Mouse (Mus musculus): Measurements from ENCODE around the gene Nanos2.

DNA sequence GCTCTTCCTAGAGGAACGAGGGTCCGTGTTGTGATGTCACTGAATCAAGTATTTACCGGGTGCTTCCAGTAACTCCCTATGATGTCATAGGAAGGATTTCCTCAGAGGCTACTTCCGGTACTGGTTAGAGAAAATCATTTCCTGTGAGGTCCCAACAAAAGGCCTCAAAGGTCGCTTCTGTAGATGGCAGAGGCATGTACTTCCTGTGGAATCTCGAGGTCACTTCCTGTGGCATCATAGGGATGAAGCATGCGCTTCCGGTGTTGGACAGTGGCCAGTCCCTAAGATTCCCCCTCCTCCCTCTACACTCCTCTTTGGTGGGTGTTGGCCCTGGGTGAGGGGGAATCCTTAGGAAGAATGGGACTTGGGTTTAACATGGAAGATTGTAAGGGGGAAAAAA, 27.8 kb upstream of the Nanos2 start:
- no peak for TF ChIP-seq POLR2A (IDR thresholded peaks at IDR 0.05; ENCODE audit: low read depth, low read length)
- no peak for TF ChIP-seq CTCF (IDR thresholded peaks at IDR 0.05; ENCODE audit: borderline replicate concordance, insufficient read depth, low read length)
